Mouse (Mus musculus) megakaryocyte-erythroid progenitor cell, adult 5-6 weeks (primary cell): ENCODE measurements around the gene Klf12. TPM values are rescaled to one million over a fixed set of nuclear protein-coding genes. Genes with fewer than 3 reads are reported as not detected.
A peak's percentile ranks its signal among the peaks of the same experiment; 100 is the strongest.
"Not testable (repeated sequence)": the region's sequence is repeated elsewhere in the genome, so short reads cannot be mapped to it uniquely, and the experiment has no call there.

Experiments used
- ATAC-seq: replicated peaks from 2 replicates; pipeline ENCODE4 v1.8.0; 2016; ENCODE audit warnings: mild to moderate bottlenecking, inconsistent platforms; ENCODE audit not compliant: severe bottlenecking, poor library complexity, low FRiP score, low TSS enrichment
- total RNA-seq, 2 experiments: library from RNA; stranded (forward) in 1 of 2; stranded (reverse) in 1 of 2; fragments of 200-1000, 215-1000 nt in 1 of 2; fragments of >200 nt in 1 of 2; fragmentation: Nextera tagmentation in 1 of 2; gene quantifications; 2 replicates each; pipeline ENCODE4 v1.2.3; 2014 to 2017

Gene Klf12
- total RNA-seq, 2 experiments from 2014 or later, result not detected

DNA sequence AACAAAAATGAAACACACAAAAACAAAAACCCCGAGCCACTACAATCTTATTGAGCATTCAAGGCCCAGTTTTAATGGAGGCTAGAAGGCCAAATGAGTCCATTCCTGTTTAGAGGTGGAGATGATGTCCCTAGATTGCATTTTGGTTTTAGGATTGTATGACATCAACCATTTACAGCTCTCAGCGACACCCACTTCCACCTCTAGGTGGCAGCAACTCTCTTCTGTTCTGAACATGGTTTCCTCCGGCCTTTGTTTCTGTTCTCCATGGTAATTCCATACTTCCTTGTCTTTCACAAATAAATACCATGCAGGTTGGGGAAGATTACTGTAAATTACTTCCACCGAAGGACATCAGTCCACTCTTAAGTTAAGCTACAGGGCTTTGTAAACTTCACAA, 352.6 kb downstream of the Klf12 start:
- peak; percentile 89 for ATAC-seq

DNA sequence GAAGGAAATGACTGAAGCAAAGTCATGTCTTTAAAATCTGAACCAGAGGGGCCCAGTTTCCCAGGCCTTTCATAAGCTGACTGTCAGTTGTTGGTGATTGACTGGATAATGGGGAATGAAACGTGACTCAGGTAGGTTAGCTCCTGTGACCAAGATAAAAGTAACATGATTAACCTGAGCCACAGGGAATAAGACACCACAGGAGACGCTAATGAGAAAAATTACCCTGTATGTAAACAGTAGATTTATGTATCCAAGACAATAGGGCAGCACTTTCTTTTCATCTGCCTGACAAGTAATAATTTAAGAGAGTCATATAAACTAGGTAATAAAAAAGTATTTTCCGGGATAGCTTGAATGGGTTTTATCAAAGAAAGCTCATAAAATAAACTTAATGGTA, 372.6 kb downstream of the Klf12 start:
- no peak for ATAC-seq

DNA sequence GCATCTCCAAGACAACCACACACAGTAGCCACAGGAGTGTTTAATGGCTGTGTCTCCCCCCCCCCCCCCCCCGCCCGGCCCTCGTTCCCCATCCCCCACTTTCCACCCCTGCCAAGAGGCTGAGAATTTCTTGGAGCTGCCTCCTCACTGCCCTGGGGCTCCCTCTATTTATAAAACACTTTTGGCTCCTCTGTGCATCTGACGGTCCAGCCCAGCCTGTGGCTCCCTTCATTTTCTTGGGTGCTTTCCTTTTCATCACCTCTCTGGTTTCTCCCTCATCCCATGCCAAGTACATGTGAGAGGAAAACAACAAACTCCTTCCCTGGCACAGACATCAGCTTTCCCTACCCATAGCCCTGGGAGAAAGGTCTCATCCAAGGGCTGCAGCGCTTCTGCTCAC, 373.6 kb downstream of the Klf12 start:
- no peak for ATAC-seq

DNA sequence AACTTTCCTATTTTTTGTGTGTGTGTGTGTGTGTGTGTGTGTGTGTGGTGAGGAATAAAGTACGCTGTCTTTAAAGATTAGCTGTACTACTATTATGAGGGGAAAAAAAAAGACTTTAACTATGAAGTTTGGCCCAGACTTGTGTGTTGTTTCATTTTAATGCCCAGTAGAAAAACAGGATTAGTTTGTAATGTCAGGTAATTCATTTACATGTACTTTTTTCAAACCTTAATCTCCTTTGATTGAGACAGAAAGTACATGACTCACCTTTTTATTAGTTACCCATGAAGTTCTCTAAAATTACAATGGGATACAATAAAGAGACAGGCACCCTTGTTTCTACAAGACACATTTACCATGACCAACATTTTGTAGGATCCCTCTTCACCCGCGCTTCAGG, 383.6 kb downstream of the Klf12 start:
- ATAC-seq, result no peak

DNA sequence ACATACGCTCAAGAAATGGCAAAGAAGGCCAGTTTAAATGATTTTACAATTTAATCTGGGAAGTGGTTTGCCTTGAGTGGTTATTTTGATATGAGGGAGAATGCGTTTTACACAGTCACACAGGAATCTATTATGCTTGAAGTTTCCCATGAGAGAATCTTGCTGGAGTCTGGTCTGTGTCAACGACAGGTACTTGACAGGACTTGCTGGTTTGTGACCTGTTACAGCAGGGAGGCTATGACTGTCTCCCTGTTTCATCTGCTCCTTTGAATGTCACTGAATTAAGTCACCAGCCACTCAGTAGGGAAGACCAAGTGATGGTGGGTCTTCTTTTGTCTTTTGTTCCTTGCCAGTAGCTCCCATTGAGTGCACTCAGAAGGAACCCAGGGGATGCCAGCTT, 385.6 kb downstream of the Klf12 start:
- ATAC-seq, result no peak

DNA sequence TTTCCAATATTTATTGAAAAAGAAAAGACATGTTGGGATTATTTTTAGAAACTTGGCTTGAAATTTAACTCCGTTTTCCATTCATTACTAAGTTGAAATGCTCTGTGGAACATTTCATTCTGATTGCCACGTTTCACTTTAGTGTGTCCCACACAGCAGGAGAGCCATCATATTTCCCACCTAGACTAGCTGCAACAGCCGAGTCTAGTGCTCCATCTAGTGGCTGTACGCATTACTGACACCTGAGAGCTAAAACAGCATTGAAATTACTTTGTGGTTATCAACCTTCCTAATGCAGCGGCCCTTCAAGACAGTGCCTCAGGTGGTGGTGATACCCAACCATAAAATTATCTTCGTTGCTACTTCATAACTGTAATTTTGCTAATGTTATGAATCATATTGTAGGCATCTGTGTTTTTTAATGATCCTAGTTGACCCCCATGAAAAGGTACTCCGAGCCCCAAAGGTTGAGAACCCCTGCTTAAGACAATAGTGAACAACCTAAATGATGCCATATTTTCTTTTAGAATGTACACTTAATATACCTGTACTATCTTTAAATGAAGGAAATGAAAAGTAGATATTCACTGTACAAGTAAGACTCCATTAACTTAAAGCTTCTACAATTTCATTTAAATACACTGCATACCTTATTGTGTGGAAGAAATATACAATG, 389.6 kb downstream of the Klf12 start:
- peak; percentile 99 for ATAC-seq

DNA sequence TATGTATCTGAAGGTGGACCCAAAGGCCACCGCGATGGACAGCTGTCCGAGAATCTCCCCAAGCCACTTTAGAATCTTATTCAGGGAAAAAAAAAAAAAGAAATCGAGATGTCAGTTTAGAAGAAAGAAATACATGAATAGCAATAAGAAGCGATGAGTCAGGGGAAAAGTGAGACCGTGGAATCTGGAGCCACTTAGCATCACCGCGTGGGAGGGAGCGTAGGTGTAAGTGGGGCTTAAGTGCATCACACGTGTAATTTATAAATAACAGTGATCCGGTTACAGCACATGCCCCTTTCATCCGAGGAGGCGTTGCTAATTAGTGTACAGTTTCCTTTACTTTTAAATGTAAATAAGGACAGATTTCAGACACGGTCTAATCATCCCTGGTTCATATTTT, 390.4 kb downstream of the Klf12 start:
- no peak for ATAC-seq

DNA sequence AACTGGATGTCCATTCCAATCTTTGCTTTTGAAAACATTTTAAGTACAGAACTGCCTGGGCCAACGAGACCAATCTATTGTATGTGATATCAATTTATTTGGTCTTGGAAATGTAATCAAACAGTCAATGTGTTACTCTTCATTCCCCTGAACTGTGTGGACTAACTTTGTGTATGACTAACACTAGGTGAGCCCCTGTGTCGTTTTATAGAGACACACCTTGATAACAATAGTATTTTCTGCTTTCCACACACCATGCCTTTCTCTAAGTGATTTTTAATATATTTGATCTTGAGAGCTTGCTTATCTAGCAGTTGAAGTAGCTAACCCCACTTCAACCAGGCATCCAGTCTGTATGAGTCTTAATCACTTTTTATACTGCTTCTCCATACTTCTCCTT, 398.0 kb downstream of the Klf12 start:
- ATAC-seq, result no peak

DNA sequence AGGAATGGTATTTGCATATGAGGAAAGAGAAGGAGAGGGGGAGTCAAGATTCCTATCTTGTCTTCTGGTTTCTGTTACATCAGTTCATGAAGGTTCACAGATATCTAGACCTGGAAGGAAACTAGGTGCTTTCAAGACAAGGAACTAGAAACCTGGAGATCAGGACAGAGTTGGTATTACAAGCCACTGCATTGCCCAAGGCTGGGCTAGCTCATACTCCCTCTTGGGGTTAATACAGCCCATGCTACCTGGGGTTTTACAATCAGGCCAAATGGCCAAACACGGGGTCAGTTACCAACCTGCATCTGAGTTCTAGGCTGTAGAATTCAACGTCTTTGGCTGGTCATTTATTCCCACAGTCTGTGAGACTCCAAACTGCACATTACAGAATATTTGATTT, 398.9 kb downstream of the Klf12 start:
- ATAC-seq, result no peak

DNA sequence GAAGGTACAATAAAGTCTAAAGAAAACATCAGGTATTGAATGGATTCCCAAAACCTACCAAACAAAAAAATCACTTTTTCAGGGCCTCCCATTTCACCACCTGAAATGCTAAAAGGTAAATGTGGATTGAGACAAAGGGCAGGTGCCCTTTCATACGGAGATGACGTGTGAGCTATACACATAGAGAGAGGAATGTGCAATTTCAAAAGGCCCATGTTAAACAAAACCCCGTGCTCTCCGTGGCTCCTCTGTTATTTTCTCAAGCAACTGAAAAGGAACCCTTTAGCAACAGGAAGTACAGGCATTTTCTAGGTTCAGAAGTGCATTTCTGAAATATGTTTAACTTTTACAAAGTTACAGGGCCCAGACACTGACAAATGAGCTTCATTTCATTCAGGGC, 399.4 kb downstream of the Klf12 start:
- no peak for ATAC-seq

DNA sequence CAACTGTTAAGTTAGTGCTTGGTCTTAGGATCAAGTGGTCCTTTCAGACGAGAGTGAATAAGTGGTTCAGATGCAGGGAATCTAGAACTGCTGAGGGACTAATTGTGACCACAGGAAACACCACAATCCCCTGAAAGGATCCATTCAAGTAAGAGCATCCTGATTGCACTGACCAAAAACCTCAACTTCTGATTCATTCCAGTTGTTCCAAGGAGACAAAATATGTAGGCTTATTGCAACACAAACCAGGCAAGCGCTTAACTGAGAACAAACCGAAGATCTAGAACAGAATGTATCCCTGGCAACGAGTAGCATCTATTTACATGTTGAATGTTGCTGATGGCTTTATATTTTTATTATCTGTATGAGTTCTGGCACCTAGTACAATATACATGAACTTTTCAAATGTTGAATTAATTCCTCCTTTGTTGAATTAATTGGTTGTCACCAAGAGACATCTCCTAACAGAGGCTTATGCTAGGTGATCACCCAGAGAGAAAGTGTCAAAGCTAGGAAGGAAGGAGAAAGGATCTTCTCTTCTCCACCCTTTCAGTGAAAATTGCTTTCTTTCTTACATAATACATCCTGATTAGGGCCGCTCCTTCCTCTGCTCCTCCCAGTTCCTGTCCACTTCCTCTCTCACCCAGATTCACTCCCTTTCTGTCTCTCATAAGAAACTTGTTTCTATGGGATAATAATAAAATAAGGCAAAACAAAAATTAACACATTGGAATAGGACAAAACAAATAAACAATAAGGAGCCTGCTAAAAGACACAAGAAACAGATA, 407.5 kb downstream of the Klf12 start:
- no peak for ATAC-seq

DNA sequence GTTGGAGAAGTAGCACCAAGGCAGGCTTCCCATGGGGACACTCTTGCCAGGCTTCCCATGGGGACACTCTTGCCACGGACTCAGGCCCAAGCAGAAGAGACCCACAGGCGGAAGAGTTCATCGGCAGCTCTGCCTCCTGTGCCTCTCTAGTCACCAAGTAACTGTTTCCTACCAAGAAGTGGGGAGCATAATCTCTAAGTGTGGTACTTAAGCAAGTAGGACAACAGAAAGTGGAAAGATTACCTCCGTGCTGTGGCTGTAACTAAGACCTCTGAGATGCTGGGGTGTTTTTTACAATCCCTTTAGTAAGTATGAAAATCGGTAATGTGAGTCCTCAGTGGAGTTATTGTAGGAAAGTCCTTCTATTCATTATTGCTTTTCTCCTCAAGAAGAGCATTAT, 410.8 kb downstream of the Klf12 start:
- ATAC-seq, result no peak

DNA sequence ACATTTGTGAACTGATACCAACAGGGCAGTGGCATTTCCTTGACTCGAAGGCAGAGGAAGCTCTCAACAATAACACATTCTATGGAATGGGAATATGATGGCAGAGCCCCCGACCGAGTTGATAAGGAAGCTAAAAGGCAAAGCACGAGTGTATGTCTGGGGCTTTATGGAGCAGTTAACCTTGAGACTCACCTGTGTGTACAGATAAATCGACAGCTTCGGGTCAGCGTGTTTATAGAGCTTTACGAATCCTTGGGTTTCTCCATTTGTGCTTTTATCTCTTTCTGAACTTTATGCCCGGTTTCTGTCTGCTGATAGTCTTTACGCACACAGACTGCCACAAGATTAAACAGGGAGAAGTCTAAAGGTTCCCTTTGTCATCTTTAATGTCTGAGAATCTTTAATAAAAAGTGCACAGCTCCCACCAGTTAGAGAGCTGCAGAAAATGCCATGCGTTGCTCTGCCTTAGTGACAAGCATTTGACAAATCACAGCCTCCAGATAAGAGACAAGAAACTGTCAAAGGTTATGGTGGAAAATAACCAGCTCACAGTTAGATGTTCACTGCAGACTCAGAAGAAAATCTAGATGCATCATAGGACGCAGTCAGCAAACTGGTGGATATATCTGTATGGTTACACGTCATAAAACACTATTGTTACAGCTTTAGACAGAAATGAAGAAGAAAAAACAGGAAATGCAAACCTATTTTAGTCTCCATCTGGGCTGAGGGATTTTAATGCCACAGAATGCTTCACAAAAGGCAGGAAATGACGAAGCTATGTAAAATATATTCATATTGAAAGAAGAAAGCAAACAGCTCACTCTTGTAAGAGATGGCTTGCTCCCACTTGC, 428.1 kb downstream of the Klf12 start:
- ATAC-seq, result no peak

DNA sequence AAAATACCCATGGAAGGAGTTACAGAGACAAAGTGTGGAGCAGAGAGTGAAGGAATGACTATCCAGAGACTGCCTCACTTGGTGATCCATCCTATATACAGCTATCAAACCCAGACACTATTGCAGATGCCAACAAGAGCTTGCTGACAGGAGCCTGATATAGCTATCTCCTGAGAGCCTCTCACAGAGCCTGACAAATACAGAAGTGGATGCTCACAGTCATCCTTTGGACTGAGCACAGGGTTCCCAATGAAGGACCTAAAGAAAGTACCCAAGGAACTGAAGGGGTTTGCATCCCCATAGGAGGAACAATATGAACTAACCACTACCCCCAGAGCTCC, 430.0 kb downstream of the Klf12 start:
- not testable (repeated sequence) for ATAC-seq

DNA sequence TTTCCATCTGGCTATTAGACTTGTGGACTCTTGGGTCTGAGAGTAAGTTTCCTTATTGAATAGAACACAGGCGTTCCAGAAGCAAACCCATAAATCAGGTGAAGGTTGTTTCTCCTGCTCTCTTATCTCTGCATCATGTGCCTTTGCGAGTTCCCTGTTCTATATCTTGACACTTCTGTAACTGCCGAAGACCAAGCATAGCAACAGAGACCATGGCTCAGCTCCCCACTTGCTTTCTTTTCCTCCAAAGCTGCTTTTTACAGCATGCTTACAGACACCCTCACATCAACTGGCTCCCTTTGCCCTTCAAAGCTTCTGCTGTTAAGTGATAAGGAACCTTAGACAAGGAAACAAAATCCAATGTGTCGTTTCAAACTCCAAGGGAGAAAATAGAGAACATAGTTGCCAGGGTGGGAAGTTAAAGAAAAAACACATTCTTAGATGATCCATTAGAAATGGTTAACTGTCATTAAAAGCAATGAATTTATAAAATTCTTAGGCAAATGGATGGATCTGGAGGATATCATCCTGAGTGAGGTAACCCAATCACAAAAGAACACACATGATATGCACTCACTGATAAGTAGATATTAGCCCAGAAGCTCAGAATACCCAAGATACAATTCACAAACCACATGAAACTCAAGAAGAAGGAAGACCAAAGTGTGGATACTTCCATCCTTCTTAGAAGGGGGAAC, 430.6 kb downstream of the Klf12 start:
- peak; percentile 92 for ATAC-seq

DNA sequence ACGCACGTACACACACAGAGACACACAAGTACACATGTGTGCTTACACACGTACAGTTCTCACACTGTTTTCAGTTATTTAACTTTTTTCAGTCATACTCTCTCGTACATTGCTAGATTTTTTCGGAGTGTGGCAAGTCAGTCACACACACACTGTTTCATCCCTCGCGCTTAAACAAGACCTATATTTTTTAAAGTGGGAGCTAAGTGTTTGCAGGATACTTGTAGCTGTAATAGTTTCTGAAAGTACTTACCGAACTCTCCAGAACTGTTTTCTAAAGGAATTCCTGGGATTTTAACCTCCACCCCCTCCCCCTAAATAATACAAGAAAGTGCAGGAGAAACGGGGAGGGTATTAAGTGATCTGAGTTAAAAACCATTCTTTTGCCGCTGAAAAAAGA, 434.1 kb downstream of the Klf12 start:
- ATAC-seq, result no peak

DNA sequence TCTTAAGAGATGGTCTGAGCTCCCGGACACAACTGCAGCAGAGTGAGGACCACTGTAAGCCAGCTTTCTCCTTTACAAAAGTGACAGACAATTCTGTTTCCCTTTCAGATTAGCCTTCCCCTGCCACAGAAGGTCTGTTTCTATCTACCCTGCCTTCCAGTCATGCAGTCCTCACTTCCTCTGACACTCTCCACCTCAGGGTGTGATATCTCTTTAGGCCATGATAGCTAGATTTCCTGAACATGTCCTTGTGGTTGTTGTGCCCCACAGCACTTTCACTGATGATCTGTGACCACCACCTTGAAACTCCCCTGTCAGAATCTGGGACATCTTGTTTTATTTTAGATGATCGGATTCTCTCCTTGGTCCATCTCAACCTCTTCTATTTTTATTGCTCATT, 437.0 kb downstream of the Klf12 start:
- peak; percentile 97 for ATAC-seq

DNA sequence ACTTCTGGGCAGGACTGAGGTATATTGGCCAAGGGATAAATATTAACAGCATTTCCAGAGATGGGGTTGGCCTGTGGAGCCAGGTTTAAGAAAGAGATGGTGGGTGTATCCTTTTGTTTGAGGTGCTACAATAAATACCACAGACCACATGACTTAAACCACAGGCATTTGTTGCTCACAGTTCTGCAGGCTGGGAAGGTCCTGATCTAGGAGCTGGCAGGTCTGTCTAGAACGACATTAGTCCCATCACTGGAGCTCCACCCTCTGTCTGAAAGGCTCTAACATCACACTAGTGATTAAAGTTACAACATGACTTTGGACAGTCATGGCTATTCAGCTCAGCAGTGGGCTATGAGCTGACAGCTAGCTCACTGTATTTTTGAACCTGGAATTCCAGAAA, 457.8 kb downstream of the Klf12 start:
- ATAC-seq, result no peak
